9 mouse cellular contexts compared by ENCODE assay signal in genomic region chr11:69513840-69514239, GRCm38 (mm10). TPM values are rescaled to one million over a fixed set of nuclear protein-coding genes. Genes with fewer than 3 reads are reported as not detected.
DNase-seq lines count a peak whose midpoint lies in the region; ATAC-seq and TF ChIP-seq lines count a peak whose summit lies in the region.
"Had no signal": no experiment of that assay in that cellular context is flagged by ENCODE, and none has a peak within 500 bp of the region (broad histone marks: within the 10 kb centered on the region; RNA-seq: fewer than 3 reads in every experiment).

No protein-coding gene starts in this region.

- H3K36me3 ChIP-seq in forebrain, embryonic 11.5 days (ENCODE audit: control insufficient read depth, insufficient read depth, low read length): no peaks in the 10 kb centered on the region
- no peaks in the 10 kb centered on the region for H3K36me3 ChIP-seq in intestine, postnatal 0 days (ENCODE audit: control insufficient read depth, insufficient read depth)
- no peaks in the 10 kb centered on the region for H3K36me3 ChIP-seq in lung, embryonic 14.5 days (ENCODE audit: insufficient read depth)
- H3K36me3 ChIP-seq: limb, embryonic 12.5 days had no signal

- no peak overlapping the region for H3K4me3 ChIP-seq in forebrain, embryonic 11.5 days (ENCODE audit: low read depth, low read length)
- no peak overlapping the region for H3K4me3 ChIP-seq in intestine, postnatal 0 days (ENCODE audit: low read depth, low read length)
- no peak overlapping the region for H3K4me3 ChIP-seq in lung, embryonic 14.5 days (ENCODE audit: low read depth, low read length)
- H3K4me3 ChIP-seq: limb, embryonic 12.5 days had no signal

- 11% methylated on average over 6 of the region's 6 CpGs for WGBS in forebrain, embryonic 11.5 days
- WGBS in intestine, postnatal 0 days: 8% methylated on average over 6 of the region's 6 CpGs
- WGBS in lung, embryonic 14.5 days: 10% methylated on average over 6 of the region's 6 CpGs

- TF ChIP-seq CTCF in intestine, postnatal 0 days (IDR thresholded peaks at IDR 0.05; ENCODE audit: low read depth): peak; percentile 89
- peak; percentile 80 for TF ChIP-seq CTCF in lung, embryonic 14.5 days (IDR thresholded peaks at IDR 0.05; ENCODE audit: low read depth)

- H3K4me1 ChIP-seq in forebrain, embryonic 11.5 days (replicated peaks; ENCODE audit: control insufficient read depth, insufficient read depth, low read length): no peaks in the 10 kb centered on the region
- H3K4me1 ChIP-seq in intestine, postnatal 0 days (replicated peaks; ENCODE audit: control insufficient read depth, insufficient read depth, low read length): no peaks in the 10 kb centered on the region
- 0 out of 2 replicates have a peak, but pooled peaks cover 3% of the 10 kb centered on the region for H3K4me1 ChIP-seq in lung, embryonic 14.5 days (ENCODE audit: insufficient read depth)

- no peak overlapping the region for H3K9ac ChIP-seq in forebrain, embryonic 11.5 days (ENCODE audit: low read length)
- no peak overlapping the region for H3K9ac ChIP-seq in intestine, postnatal 0 days (ENCODE audit: low read depth, low read length)
- no peak overlapping the region for H3K9ac ChIP-seq in lung, embryonic 14.5 days
- H3K9ac ChIP-seq: limb, embryonic 12.5 days had no signal

- no peak overlapping the region for H3K4me2 ChIP-seq in forebrain, embryonic 11.5 days (ENCODE audit: low read depth, low read length, severe bottlenecking)
- no peak overlapping the region for H3K4me2 ChIP-seq in intestine, postnatal 0 days (replicated peaks; ENCODE audit: low read depth)
- no peak overlapping the region for H3K4me2 ChIP-seq in lung, embryonic 14.5 days
- H3K4me2 ChIP-seq: limb, embryonic 12.5 days had no signal

- ATAC-seq in cerebellum, adult (ENCODE audit: insufficient number of reproducible peaks, low FRiP score, low TSS enrichment): no peak
- ATAC-seq in CD4-positive, CD25-positive, alpha-beta regulatory T cell, adult 4 months: peak; percentile 61
- no peak for ATAC-seq in forebrain, embryonic 11.5 days (replicated peaks; ENCODE audit: low FRiP score)
- ATAC-seq in intestine, postnatal 0 days: no peak
- 0 out of 2 replicates have a peak, but pooled peaks have one; percentile 57 for ATAC-seq in lung, embryonic 14.5 days (ENCODE audit: insufficient read depth)

- peak; percentile 44 for DNase-seq in cerebellum, adult 11 months
- peak; percentile 49 for DNase-seq in c-Kit-positive CD71-negative TER-119-negative erythroid progenitor cells, embryonic 14.5 days (ENCODE audit: low read depth)
- peak; percentile 73 for DNase-seq in forebrain, embryonic 11.5 days (ENCODE audit: low spot score)
- peak; percentile 90 for DNase-seq in lung, embryonic 14.5 days
- peak; percentile 48 for DNase-seq in retina, adult 2 months (ENCODE audit: low read depth, low spot score)

- H3K9me3 ChIP-seq in forebrain, embryonic 11.5 days (ENCODE audit: control insufficient read depth, low read length): no peaks in the 10 kb centered on the region
- no peaks in the 10 kb centered on the region for H3K9me3 ChIP-seq in intestine, postnatal 0 days (ENCODE audit: control insufficient read depth)
- no peaks in the 10 kb centered on the region for H3K9me3 ChIP-seq in lung, embryonic 14.5 days (ENCODE audit: low read depth, low read length)
- H3K9me3 ChIP-seq: limb, embryonic 12.5 days had no signal

- H3K27ac ChIP-seq in forebrain, embryonic 11.5 days (ENCODE audit: low read depth, low read length): no peak overlapping the region
- no peak overlapping the region for H3K27ac ChIP-seq in intestine, postnatal 0 days (ENCODE audit: low read depth, low read length)
- no peak overlapping the region for H3K27ac ChIP-seq in lung, embryonic 14.5 days (ENCODE audit: low read depth)
- H3K27ac ChIP-seq: limb, embryonic 12.5 days had no signal

- no peaks in the 10 kb centered on the region for H3K27me3 ChIP-seq in forebrain, embryonic 11.5 days (ENCODE audit: control insufficient read depth, insufficient read depth, low read length)
- no peaks in the 10 kb centered on the region for H3K27me3 ChIP-seq in intestine, postnatal 0 days (replicated peaks; ENCODE audit: control insufficient read depth, insufficient read depth, low read length)
- no peaks in the 10 kb centered on the region for H3K27me3 ChIP-seq in lung, embryonic 14.5 days (ENCODE audit: insufficient read depth, low read length)
- H3K27me3 ChIP-seq: limb, embryonic 12.5 days had no signal

RNA-seq across cellular contexts. Expression of gene Dnah2, which starts 35.1 kb away (rescaled TPM):
- polyA plus RNA-seq in CD4-positive, CD25-positive, alpha-beta regulatory T cell, adult 4 months (2017; shearing (Covaris generic)): under 1 TPM in 1 of 2 experiments, not detected in 1; 0.09 TPM
- polyA plus RNA-seq in forebrain, embryonic 11.5 days (2014; fragmentation: Nextera tagmentation; extraction: Ambion mirVana): 2.1 and 2.6 TPM in 2 replicates
- 8.0 and 8.7 TPM in 2 replicates for polyA plus RNA-seq in intestine, postnatal 0 days (2015; fragmentation: Nextera tagmentation; extraction: Ambion mirVana)
- polyA plus RNA-seq in lung, embryonic 14.5 days (2014; fragmentation: Nextera tagmentation; extraction: Ambion mirVana): 0.58 and 1.9 TPM in 2 replicates

RNA-seq across cellular contexts. Expression of gene Efnb3, which starts 46.2 kb away (rescaled TPM):
- under 1 TPM; 0.27 to 0.37 TPM for polyA plus RNA-seq in CD4-positive, CD25-positive, alpha-beta regulatory T cell, adult 4 months (2017; shearing (Covaris generic))
- 13.1 and 14.9 TPM in 2 replicates for polyA plus RNA-seq in forebrain, embryonic 11.5 days (2014; fragmentation: Nextera tagmentation; extraction: Ambion mirVana)
- polyA plus RNA-seq in intestine, postnatal 0 days (2015; fragmentation: Nextera tagmentation; extraction: Ambion mirVana): 4.4 and 4.6 TPM in 2 replicates
- polyA plus RNA-seq in lung, embryonic 14.5 days (2014; fragmentation: Nextera tagmentation; extraction: Ambion mirVana): 2.8 and 3.3 TPM in 2 replicates

Comparison
In these comparisons a context has a peak if more than half of its experiments do, and no peak if none do; other contexts are left out.
1. ATAC-seq: peak in CD4-positive, CD25-positive, alpha-beta regulatory T cell, adult 4 months (single experiment) and lung, embryonic 14.5 days (single experiment); none in cerebellum, adult (single experiment), forebrain, embryonic 11.5 days (single experiment) and intestine, postnatal 0 days (single experiment).
2. Peak in every context shown above with its lines, with median percentiles within 50 percentile points of each other: DNase-seq.